Mouse (Mus musculus) brain, adult 10 weeks (tissue): ENCODE data around the gene Kcnj10. TPM values are rescaled to one million over a fixed set of nuclear protein-coding genes. Genes with fewer than 3 reads are reported as not detected.

ENCODE experiments used
- polyA plus RNA-seq: library from polyadenylated mRNA; stranded (reverse); fragments of 350-450 nt; fragmentation: Illumina TruSeq; extraction: RNeasy Lipid Tissue Mini Kit (QIAGEN cat#74804); gene quantifications from one replicate; pipeline ENCODE4 v1.2.3, GENCODE M21; 2015; ENCODE audit warnings: low read depth, low replicate concordance

Kcnj10 gene
- polyA plus RNA-seq, result 128 TPM

DNA sequence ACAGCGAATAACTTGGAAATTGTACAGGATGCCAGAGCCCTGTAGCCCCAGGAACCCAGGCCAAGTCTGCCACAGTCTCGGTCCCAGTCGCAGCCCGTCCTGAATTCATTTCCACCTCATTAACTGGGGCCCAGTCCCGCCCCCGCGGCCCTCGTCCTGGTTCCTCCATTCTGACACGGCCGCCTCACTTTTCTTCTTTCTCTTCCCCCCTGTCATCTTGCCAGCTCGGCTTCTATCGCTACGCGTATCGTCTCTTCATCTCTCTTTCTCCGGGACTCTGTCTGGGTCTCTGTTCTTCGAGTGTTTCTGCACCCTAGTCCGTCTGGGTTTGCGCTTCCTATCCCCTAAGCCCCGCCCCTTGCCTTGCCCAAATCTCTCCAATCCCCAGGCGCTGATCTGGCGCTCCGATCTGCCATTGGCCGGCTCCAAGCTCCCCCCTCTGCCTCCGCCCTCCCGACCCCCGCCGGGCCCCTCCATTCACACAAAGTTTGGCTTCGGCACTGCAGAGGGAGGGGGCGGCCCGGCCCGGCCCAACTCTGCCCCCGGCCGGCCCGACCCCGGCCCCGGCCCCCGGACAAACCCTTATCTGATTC lies at the start of gene Kcnj10:
Gene Kcnj10 (plus strand): TSS at position 482 of the 593 bp plus-strand sequence.

DNA sequence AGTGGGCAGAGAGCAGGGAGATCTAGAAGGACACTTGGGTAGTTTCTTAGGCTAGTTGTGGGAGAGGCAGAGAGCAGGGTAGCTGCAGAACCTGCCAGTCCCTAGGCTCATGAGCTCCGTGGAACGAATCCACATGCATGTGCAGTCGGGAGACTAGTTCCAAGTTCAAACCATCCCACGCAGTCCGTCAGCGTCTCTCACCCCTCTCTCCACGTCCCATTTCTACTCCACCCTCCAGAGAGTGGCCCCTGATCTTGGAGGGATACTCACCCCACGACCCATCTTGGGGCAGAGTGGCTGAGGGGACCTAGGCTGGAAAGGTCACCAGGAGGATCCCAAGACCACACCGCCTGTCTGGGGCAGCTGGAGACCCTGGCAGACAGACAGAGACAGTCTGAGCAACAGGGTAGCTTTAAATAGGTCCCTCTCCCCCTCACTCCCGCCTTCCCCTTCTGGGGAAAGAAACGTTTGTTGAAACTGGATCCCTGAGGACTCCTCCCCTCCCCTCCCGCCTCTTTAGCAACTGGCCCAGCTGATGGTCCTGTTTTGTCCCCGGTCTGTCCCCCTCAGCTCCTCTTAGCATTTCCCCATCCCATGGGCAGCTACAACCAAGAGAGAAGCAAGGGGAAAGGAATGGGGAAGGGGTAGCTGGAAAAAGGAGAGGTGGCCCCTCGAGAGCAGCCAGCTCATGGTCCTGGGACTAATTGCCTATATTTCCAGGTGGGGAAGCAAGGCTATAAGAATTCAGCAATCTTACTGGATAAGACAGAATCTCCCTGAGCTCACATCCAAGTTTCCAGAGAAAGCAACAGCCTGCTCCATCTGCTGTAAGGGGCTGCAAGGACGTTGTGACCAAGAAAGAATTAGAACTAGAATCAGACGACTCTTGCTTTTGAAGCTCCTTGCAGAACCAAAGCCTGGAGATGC lies 43.1 kb upstream of the Kcnj10 start, which contains the start of gene Atp1a2:
Gene Atp1a2 (minus strand): TSS at position 454 of the 927 bp plus-strand sequence.

DNA sequence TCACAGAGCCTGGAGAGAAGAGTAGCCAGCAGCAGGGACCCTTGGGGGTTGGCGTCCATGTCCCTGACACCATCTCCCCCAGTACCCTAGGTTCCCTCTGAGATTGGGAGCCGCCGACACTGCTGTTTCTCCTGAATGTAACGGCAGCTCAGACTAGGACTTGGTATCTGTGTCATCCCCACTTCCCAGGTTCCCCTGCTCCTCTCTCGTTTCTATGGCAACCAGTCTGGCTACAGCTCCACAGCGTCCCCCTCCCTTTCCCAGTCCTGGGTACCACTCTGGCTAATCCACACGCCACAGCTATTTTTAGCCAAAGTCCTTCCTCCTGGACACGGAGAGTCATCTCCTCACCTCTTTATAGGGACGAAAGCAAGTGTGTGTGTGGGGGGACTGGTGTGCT lies 11.9 kb upstream of the Kcnj10 start, which contains the start of gene Kcnj9:
Gene Kcnj9 (minus strand): TSS at position 188 of the 400 bp plus-strand sequence.

DNA sequence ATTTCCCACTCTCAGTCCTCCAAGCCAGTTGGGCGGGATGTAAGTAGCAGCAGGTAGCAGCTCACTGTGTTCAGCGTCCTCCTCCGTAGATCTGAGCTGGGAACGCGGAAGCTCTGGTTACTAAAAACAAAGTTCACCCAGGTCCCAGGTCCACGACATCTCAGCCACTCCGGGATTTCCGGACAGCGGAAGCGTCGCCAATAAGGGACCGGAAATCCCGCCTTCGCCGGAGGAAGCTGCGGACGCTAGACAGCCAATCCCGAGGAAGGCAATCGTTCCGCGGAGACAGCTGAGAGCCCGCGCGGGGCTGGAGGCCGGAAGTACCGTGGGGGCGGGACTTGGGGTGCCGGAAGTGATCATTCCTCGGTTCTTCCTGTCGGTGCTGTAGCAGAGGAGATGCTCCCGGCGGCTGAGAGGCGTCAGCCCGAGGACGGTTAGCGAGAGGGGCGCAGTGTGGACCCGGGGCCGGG lies 35.2 kb downstream of the Kcnj10 start, which contains the start of gene Pigm:
Gene Pigm (plus strand): TSS at position 349 of the 470 bp plus-strand sequence.

Other genes starting within 250 kb of the Kcnj10 start
- 102 TPM for gene Pex19, start 214.5 kb upstream of the Kcnj10 start, polyA plus RNA-seq
- gene Dcaf8, start 193.1 kb upstream of the Kcnj10 start, polyA plus RNA-seq, result 114 TPM
- gene Pea15a, start 134.4 kb upstream of the Kcnj10 start, polyA plus RNA-seq, result 541 TPM
- 2.0 TPM for gene Casq1, start 121.3 kb upstream of the Kcnj10 start, polyA plus RNA-seq
- gene Atp1a4, start 82.8 kb upstream of the Kcnj10 start, polyA plus RNA-seq, result not detected
- gene Igsf8, start 79.6 kb upstream of the Kcnj10 start, polyA plus RNA-seq, result 168 TPM
- 494 TPM for gene Atp1a2, start 43.1 kb upstream of the Kcnj10 start, polyA plus RNA-seq
- gene Kcnj9, start 11.9 kb upstream of the Kcnj10 start, polyA plus RNA-seq, result 91.1 TPM
- 5.5 TPM for gene Pigm, start 35.3 kb downstream of the Kcnj10 start, polyA plus RNA-seq
- gene Slamf9, start 134.1 kb downstream of the Kcnj10 start, polyA plus RNA-seq, result 1.1 TPM
- gene Igsf9, start 140.6 kb downstream of the Kcnj10 start, polyA plus RNA-seq, result 5.9 TPM
- gene Tagln2, start 158.8 kb downstream of the Kcnj10 start, polyA plus RNA-seq, result 15.7 TPM
- 4.8 TPM for gene Cfap45, start 179.6 kb downstream of the Kcnj10 start, polyA plus RNA-seq
- gene Vsig8, start 214.7 kb downstream of the Kcnj10 start, polyA plus RNA-seq, result not detected
- gene Slamf8, start 249.4 kb downstream of the Kcnj10 start, polyA plus RNA-seq, result not detected